Mouse (Mus musculus) thymus, adult 2 months (tissue): ENCODE measurements around the gene Bglap3. TPM values are rescaled to one million over a fixed set of nuclear protein-coding genes. Genes with fewer than 3 reads are reported as not detected.

ENCODE experiments used
- DNase-seq: peaks from one replicate; pipeline ENCODE4 v3.0.0; 2021
- H3K27ac ChIP-seq: fragments of 200-500 bp; 2 replicates; pipeline ENCODE4 v1.5.1; 2012; ENCODE audit warnings: low read length, control low read depth; ENCODE audit not compliant: control insufficient read depth, insufficient read depth
- H3K27me3 ChIP-seq: fragments of 200-500 bp; 2 replicates; pipeline ENCODE4 v1.6.1; 2012; ENCODE audit warnings: mild to moderate bottlenecking, low read length, moderate library complexity, mixed read lengths; ENCODE audit not compliant: control insufficient read depth, insufficient read depth
- H3K36me3 ChIP-seq: fragments of 200-500 bp; 2 replicates; pipeline ENCODE4 v1.6.1; 2012; ENCODE audit warnings: mild to moderate bottlenecking, low read length, moderate library complexity; ENCODE audit not compliant: control insufficient read depth, insufficient read depth
- H3K4me1 ChIP-seq: fragments of 200-500 bp; replicated peaks from 2 replicates; pipeline ENCODE4 v1.6.1; 2012; ENCODE audit warnings: low read length; ENCODE audit not compliant: control insufficient read depth, insufficient read depth
- H3K4me3 ChIP-seq: fragments of 200-500 bp; 2 replicates; pipeline ENCODE4 v1.5.1; 2012; ENCODE audit warnings: mild to moderate bottlenecking, low read length, control low read depth, moderate library complexity; ENCODE audit not compliant: control insufficient read depth, insufficient read depth
- CTCF ChIP-seq: fragments of 200-500 bp; IDR thresholded peaks from 2 replicates; pipeline ENCODE4 v1.5.1; 2012; ENCODE audit warnings: mild to moderate bottlenecking, control low read depth, low read length, moderate library complexity, borderline replicate concordance; ENCODE audit not compliant: control insufficient read depth, poor library complexity, insufficient read depth; ENCODE audit errors: extremely low read depth
- POLR2A ChIP-seq: fragments of 200-500 bp; IDR thresholded peaks from 2 replicates; pipeline ENCODE4 v1.6.1; 2012; ENCODE audit warnings: mild to moderate bottlenecking, low read length, control low read depth, moderate library complexity; ENCODE audit not compliant: control insufficient read depth, poor library complexity, insufficient read depth; ENCODE audit errors: extremely low read depth
- WGBS: fragments of 180-500 bp; shearing (Covaris S2); methylation state at CpG from one replicate; pipeline ENCODE4 v1.1.7; 2018; 5-methylcytosine and 5-hydroxymethylcytosine counted together
- polyA plus RNA-seq: library from polyadenylated mRNA; depleted of rRNA; stranded (reverse); fragments of >200 nt; gene quantifications from 2 replicates; pipeline ENCODE4 v1.2.3, GENCODE M21; 2012

Gene Bglap3
- polyA plus RNA-seq, 1 experiment = 2.6 TPM

DNA sequence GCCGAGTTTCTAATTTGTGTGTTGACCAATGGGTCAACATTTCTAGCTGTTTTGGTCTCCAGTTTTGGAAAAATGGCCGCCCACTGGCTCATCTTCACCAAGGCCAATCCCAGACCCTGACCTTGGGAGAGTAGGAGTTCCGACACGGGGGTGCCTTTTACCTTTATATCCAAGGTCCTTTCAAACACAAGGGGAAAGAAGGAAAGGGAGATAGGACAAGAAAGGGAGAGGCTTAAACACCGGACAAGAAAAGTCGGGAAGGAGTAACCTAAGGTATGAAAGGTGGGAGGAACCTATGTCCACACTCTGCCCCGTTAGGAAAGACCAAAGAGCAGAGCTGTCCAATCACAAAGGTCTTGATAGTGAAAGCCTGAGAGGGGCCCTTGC is 38.1 kb upstream of the Bglap3 start:
- Histone ChIP-seq H3K27ac (peak overlapping the region; percentile 51; the same call in 1 of the 2 replicates), H3K4me1 (peaks cover 13% of the 10 kb centered on the region), H3K36me3 (peaks cover 3% of the 10 kb centered on the region; the same call in 1 of the 2 replicates), H3K4me3 (peak overlapping the region; percentile 6; the same call in 1 of the 2 replicates), H3K27me3 (no peaks in the 10 kb centered on the region)
- WGBS = 50% methylated on average over 7 of the region's 7 CpGs
- peak; percentile 18 for DNase-seq
- no peak for TF ChIP-seq CTCF
- no peak for TF ChIP-seq POLR2A

DNA sequence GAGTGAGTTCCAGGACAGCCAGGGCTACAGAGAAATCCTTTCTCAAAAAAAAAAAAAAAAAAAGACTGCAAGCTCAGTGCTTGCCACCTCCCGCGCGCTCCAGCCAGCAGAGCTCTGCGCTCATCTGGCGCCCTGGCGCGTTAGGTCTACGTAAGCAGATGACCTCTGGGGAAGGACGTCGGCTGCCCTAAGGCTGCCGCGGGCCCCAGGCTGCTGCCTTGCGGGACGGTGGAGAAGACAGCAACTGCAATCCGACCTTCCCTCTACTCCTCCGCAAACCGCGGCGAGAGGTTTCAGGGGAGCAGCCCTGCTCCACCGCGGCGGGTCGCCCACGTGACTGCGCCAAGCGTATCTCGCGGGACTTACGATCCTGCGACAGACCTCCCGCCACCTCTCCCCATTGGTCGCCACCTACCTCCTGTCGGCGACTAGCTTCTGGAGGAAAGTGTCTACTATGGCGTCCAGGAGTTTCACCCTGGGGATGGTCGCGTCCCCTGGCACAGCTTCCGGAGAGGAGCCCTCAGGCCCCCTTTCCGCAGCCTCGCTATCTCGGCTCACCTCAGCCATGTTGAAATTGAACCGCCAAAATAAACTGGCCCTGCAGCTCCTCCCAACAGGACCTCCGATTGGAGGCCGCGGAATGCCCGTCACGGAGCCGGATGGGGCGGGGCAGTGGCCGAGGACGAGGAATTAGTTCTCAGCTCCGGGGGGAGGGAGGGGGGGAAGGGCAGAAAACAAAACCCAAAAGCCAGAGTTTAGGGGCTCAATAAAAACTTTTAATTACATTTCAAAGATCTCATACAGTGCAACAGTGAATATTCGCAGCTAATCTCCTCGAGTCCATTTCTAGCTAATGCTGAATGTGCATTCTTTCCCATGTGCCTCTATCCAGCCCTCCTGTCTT is 37.5 kb upstream of the Bglap3 start, which contains the start of gene Pmf1:
Gene Pmf1, minus strand, starts transcription at position 591 of the 904 bp plus-strand sequence.
- H3K27me3 ChIP-seq = no peaks in the 10 kb centered on the region
- H3K36me3 ChIP-seq = peaks cover 3% of the 10 kb centered on the region; the same call in 1 of the 2 replicates
- H3K4me1 ChIP-seq = peaks cover 13% of the 10 kb centered on the region
- peak within 1 kb of the TSS; percentile 90 for H3K4me3 ChIP-seq
- WGBS = under 1% methylated on average over 54 of the region's 54 CpGs
- TF ChIP-seq CTCF = peak; percentile 54; the same call in 1 of the 2 replicates
- TF ChIP-seq POLR2A = peak; percentile 92
- H3K27ac ChIP-seq = peak within 1 kb of the TSS; percentile 82
- DNase-seq = peak; percentile 92

DNA sequence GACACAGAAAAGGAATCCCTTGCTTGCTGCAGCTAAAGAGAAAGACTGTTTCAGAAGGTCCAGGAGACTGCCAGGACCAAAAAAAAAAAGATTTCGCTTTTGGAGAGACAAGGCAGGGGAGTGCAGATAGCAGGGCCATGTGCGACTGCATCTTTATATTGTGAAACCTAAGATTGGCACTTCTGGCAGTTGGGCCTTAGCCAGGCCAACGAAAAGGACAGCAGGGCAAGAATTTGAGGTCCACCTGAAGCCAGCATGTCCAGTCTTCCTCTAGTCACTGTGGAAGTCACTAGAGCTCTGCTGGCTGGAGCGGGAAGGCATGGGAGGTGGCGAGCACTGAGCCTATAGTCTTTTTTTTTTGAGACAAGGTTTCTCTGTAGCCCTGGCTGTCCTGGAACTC is 36.4 kb upstream of the Bglap3 start:
- H3K4me3 ChIP-seq = peak overlapping the region; percentile 90; the same call in 1 of the 2 replicates
- H3K27me3 ChIP-seq = no peaks in the 10 kb centered on the region
- no peak overlapping the region for H3K27ac ChIP-seq
- H3K4me1 ChIP-seq = peaks cover 13% of the 10 kb centered on the region
- no peak for DNase-seq
- 72% methylated on average over 5 of the region's 5 CpGs for WGBS
- H3K36me3 ChIP-seq = peaks cover 3% of the 10 kb centered on the region; the same call in 1 of the 2 replicates
- TF ChIP-seq POLR2A (no peak), CTCF (no peak)

DNA sequence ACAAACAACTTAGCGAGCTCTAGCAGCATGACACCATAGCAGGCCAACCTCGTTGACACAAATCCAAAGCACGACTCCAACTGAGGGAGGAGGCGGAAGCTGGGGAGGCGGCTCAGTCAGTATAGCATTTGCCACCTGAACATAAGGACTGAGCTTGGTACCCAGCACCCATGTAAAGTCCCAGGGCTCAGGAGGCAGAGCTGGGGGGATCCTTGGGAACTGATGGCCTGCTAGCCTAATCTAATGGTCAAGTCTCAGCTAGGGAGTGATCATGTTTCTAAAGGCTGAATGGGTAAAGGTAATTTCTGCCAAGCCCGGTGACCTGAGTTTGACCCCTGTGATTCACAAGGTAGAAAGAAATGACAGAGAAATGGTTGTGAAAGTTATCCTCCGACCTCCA is 35.0 kb upstream of the Bglap3 start:
- TF ChIP-seq POLR2A (no peak), CTCF (no peak)
- H3K27me3 ChIP-seq = no peaks in the 10 kb centered on the region
- H3K36me3 ChIP-seq = peaks cover 2% of the 10 kb centered on the region; the same call in 1 of the 2 replicates
- H3K4me1 ChIP-seq = peaks cover 15% of the 10 kb centered on the region
- no peak for DNase-seq
- H3K4me3 ChIP-seq = no peak overlapping the region
- 83% methylated on average over 7 of the region's 7 CpGs for WGBS
- no peak overlapping the region for H3K27ac ChIP-seq

DNA sequence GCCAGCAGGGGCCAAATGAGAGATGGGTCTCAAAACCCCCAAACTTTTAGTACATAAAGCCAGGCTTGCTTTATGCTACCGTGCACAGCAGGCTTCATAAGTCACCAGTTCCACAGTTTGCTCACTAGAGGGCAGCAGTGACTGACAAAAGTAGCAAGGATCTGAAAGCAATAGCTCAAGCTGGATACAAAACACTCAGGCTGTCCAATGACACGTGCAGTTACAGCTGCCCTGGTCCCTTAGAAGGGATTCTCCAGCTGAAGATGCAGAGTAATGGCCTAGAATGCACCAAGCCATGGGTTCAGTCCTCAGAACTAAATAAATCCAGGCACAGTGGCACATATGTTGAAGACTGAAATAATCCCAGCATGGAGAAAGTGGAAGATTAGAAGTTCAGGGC is 34.5 kb upstream of the Bglap3 start:
- 2% methylated on average over 2 of the region's 2 CpGs for WGBS
- Histone ChIP-seq H3K36me3 (no peaks in the 10 kb centered on the region), H3K27ac (no peak overlapping the region), H3K4me1 (peaks cover 19% of the 10 kb centered on the region), H3K27me3 (no peaks in the 10 kb centered on the region), H3K4me3 (no peak overlapping the region)
- no peak for TF ChIP-seq POLR2A
- no peak for TF ChIP-seq CTCF
- DNase-seq = peak; percentile 66

DNA sequence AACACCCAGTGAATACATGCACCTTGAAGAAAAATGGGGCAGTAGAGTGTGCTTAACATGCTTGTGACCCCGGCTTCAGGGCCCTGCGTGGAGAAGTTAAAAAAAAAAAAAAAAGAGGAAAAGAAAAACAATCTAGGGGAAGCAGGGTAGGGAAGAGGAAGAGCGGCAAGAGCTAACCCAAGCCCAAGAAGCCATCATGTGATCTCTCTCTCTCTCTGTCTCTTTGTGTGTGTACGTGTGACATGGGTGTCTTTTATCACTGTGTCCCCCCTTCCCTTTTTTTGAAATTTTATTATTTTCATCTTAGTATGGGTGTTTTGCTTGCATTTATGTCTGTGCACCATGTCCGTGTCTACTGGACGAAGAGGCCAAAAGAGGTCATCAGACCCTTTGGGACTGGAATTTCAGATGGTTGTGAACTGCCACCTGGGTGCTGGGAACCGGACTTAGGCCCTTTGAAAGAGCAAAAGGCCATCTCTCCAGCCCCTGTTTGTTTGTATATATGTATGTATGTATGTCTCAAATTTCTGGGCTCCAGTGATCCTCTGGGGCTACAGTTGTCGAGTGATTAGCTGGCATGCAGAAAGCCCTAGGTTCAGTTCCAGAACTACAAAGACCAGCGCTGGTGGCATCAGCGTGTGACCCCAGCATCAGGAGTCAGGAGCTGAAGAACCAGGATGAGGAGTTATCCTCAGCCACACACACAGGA is 31.1 kb upstream of the Bglap3 start:
- Histone ChIP-seq H3K4me1 (peaks cover 9% of the 10 kb centered on the region), H3K27ac (no peak overlapping the region), H3K27me3 (no peaks in the 10 kb centered on the region), H3K36me3 (no peaks in the 10 kb centered on the region), H3K4me3 (no peak overlapping the region)
- DNase-seq = no peak
- 96% methylated on average over 10 of the region's 10 CpGs for WGBS
- TF ChIP-seq POLR2A (no peak), CTCF (no peak)
